Mouse (Mus musculus): ENCODE data around the gene Crb2. TPM values are rescaled to one million over a fixed set of nuclear protein-coding genes. Genes with fewer than 3 reads are reported as not detected.
A peak's percentile ranks its signal among the peaks of the same experiment; 100 is the strongest.

The Crb2 gene
- 0.51 and 0.60 TPM in 2 replicates for polyA plus RNA-seq (2015; fragmentation: Nextera tagmentation; extraction: Ambion mirVana)

GRCm38 (mm10) chr2:37776016-37776415 is at the start of gene Crb2:
TSS of gene Crb2 (plus strand) at chr2:37776249.
- Histone ChIP-seq H3K4me2 (replicated peaks; ENCODE audit: low read depth) (peak within 1 kb of the TSS; percentile 55), H3K4me3 (ENCODE audit: low read depth, low read length) (peak within 1 kb of the TSS; percentile 17), H3K36me3 (ENCODE audit: control insufficient read depth, insufficient read depth) (no peaks in the 10 kb centered on the region), H3K9ac (ENCODE audit: low read depth, low read length) (no peak within 1 kb of the TSS), H3K27ac (ENCODE audit: low read depth, low read length) (no peak within 1 kb of the TSS), H3K4me1 (replicated peaks; ENCODE audit: control insufficient read depth, insufficient read depth, low read length) (0 out of 2 replicates have a peak, but pooled peaks cover 3% of the 10 kb centered on the region), H3K9me3 (ENCODE audit: control insufficient read depth) (no peaks in the 10 kb centered on the region), H3K27me3 (replicated peaks; ENCODE audit: control insufficient read depth, insufficient read depth, low read length) (peaks cover 8% of the 10 kb centered on the region)
- WGBS: 3% methylated on average over 17 of the region's 18 CpGs
- ATAC-seq: no peak
- TF ChIP-seq CTCF (IDR thresholded peaks at IDR 0.05; ENCODE audit: low read depth): no peak

GRCm38 (mm10) chr2:37731241-37731801 is 44.7 kb upstream of the Crb2 start:
- Histone ChIP-seq H3K27me3 (replicated peaks; ENCODE audit: control insufficient read depth, insufficient read depth, low read length) (no peaks in the 10 kb centered on the region), H3K27ac (ENCODE audit: low read depth, low read length) (no peak overlapping the region), H3K4me3 (ENCODE audit: low read depth, low read length) (no peak overlapping the region), H3K4me2 (replicated peaks; ENCODE audit: low read depth) (no peak overlapping the region), H3K4me1 (replicated peaks; ENCODE audit: control insufficient read depth, insufficient read depth, low read length) (peaks cover 5% of the 10 kb centered on the region; the same call in 1 of the 2 replicates), H3K9me3 (ENCODE audit: control insufficient read depth) (no peaks in the 10 kb centered on the region), H3K9ac (ENCODE audit: low read depth, low read length) (no peak overlapping the region), H3K36me3 (ENCODE audit: control insufficient read depth, insufficient read depth) (no peaks in the 10 kb centered on the region)
- TF ChIP-seq CTCF (IDR thresholded peaks at IDR 0.05; ENCODE audit: low read depth): no peak
- WGBS: 88% methylated on average over 5 of the region's 5 CpGs
- ATAC-seq: no peak

GRCm38 (mm10) chr2:37734979-37735806 is 40.9 kb upstream of the Crb2 start:
- Histone ChIP-seq H3K27ac (ENCODE audit: low read depth, low read length) (no peak overlapping the region), H3K27me3 (replicated peaks; ENCODE audit: control insufficient read depth, insufficient read depth, low read length) (no peaks in the 10 kb centered on the region), H3K4me1 (replicated peaks; ENCODE audit: control insufficient read depth, insufficient read depth, low read length) (peaks cover 5% of the 10 kb centered on the region; the same call in 1 of the 2 replicates), H3K4me3 (ENCODE audit: low read depth, low read length) (no peak overlapping the region), H3K36me3 (ENCODE audit: control insufficient read depth, insufficient read depth) (no peaks in the 10 kb centered on the region), H3K9me3 (ENCODE audit: control insufficient read depth) (no peaks in the 10 kb centered on the region), H3K4me2 (replicated peaks; ENCODE audit: low read depth) (peak overlapping the region; percentile 48), H3K9ac (ENCODE audit: low read depth, low read length) (no peak overlapping the region)
- TF ChIP-seq CTCF (IDR thresholded peaks at IDR 0.05; ENCODE audit: low read depth): no peak
- no peak for ATAC-seq
- WGBS: 20% methylated on average over 17 of the region's 17 CpGs

- ATAC-seq: no peak
- Histone ChIP-seq H3K4me1 (replicated peaks; ENCODE audit: control insufficient read depth, insufficient read depth, low read length) (peaks cover 5% of the 10 kb centered on the region; the same call in 1 of the 2 replicates), H3K9me3 (ENCODE audit: control insufficient read depth) (no peaks in the 10 kb centered on the region), H3K9ac (ENCODE audit: low read depth, low read length) (no peak overlapping the region), H3K4me3 (ENCODE audit: low read depth, low read length) (no peak overlapping the region), H3K36me3 (ENCODE audit: control insufficient read depth, insufficient read depth) (no peaks in the 10 kb centered on the region), H3K4me2 (replicated peaks; ENCODE audit: low read depth) (peak overlapping the region; percentile 48), H3K27me3 (replicated peaks; ENCODE audit: control insufficient read depth, insufficient read depth, low read length) (no peaks in the 10 kb centered on the region), H3K27ac (ENCODE audit: low read depth, low read length) (no peak overlapping the region)
- WGBS: 47% methylated on average over 1 of the region's 1 CpGs
- TF ChIP-seq CTCF (IDR thresholded peaks at IDR 0.05; ENCODE audit: low read depth): no peak
Measured at GRCm38 (mm10) chr2:37735807-37736188, 40.3 kb upstream of the Crb2 start.

- no peaks in the 10 kb centered on the region for H3K9me3 ChIP-seq (ENCODE audit: control insufficient read depth)
- no peaks in the 10 kb centered on the region for H3K4me1 ChIP-seq (replicated peaks; ENCODE audit: control insufficient read depth, insufficient read depth, low read length)
- H3K27me3 ChIP-seq (replicated peaks; ENCODE audit: control insufficient read depth, insufficient read depth, low read length): no peaks in the 10 kb centered on the region
- H3K36me3 ChIP-seq (ENCODE audit: control insufficient read depth, insufficient read depth): no peaks in the 10 kb centered on the region
- 42% methylated on average over 20 of the region's 20 CpGs for WGBS
- peak; percentile 47 for TF ChIP-seq CTCF (IDR thresholded peaks at IDR 0.05; ENCODE audit: low read depth)
- peak overlapping the region; percentile 24; the same call in 1 of the 2 replicates for H3K4me2 ChIP-seq (replicated peaks; ENCODE audit: low read depth)
- no peak overlapping the region for H3K27ac ChIP-seq (ENCODE audit: low read depth, low read length)
- no peak for ATAC-seq
- H3K4me3 ChIP-seq (ENCODE audit: low read depth, low read length): no peak overlapping the region; the same call in 1 of the 2 replicates
- H3K9ac ChIP-seq (ENCODE audit: low read depth, low read length): no peak overlapping the region
Measured at GRCm38 (mm10) chr2:37741806-37742554, 34.1 kb upstream of the Crb2 start.
